Mouse (Mus musculus): Measurements from ENCODE around the gene Olfr1413.

- no peak for TF ChIP-seq CTCF (IDR thresholded peaks at IDR 0.05; ENCODE audit: insufficient read depth, low read length)
- no peak for TF ChIP-seq POLR2A (IDR thresholded peaks at IDR 0.05; ENCODE audit: borderline replicate concordance, extremely low read depth, low read depth, low read length)
Observed at GRCm38 (mm10) chr1:92618360-92618759, 47.2 kb downstream of the Olfr1413 start.
